Mouse (Mus musculus): ENCODE results near the gene Btbd35f5. TPM values are rescaled to one million over a fixed set of nuclear protein-coding genes. Genes with fewer than 3 reads are reported as not detected.
"Not testable (repeated sequence)": the region's sequence is repeated elsewhere in the genome, so short reads cannot be mapped to it uniquely, and the experiment has no call there.

Btbd35f5 gene
- polyA plus RNA-seq (2012), result not detected in 2 replicates

GRCm38 (mm10) chrX:32973597-32973996 is at the start of gene Btbd35f5:
Btbd35f5 (plus strand) TSS chrX:32973897.
- TF ChIP-seq GATA1 (IDR thresholded peaks at IDR 0.05; ENCODE audit: low read length), result not testable (repeated sequence)

- not testable (repeated sequence) for TF ChIP-seq GATA1 (IDR thresholded peaks at IDR 0.05; ENCODE audit: low read length)
Observed at GRCm38 (mm10) chrX:32941468-32941867, 32.2 kb upstream of the Btbd35f5 start, which contains the start of gene Gm21789. Gm21789 (plus strand) TSS chrX:32941768.

Other genes with a start within 250 kb of the Btbd35f5 start
- not detected in 2 replicates for gene Btbd35f21, start 247.8 kb upstream of the Btbd35f5 start, polyA plus RNA-seq (2012)
- not detected in 2 replicates for gene Btbd35f30, start 79.3 kb upstream of the Btbd35f5 start, polyA plus RNA-seq (2012)
- gene Gm21789, start 32.1 kb upstream of the Btbd35f5 start, polyA plus RNA-seq (2012), result not detected in 2 replicates

Data from G1E-ER4 (cell line).